Mouse (Mus musculus) kidney, adult 2 months (tissue): ENCODE data around the gene Arl9.

Experiments used
- CTCF ChIP-seq: fragments of 200-500 bp; conservative IDR thresholded peaks from 2 replicates; pipeline ENCODE4 v1.5.1; 2011; ENCODE audit warnings: low read depth, mild to moderate bottlenecking, control low read depth, low read length, moderate library complexity, mixed read lengths; ENCODE audit not compliant: insufficient read depth, insufficient read length
- POLR2A ChIP-seq: fragments of 200-500 bp; IDR thresholded peaks from one replicate; pipeline ENCODE4 v1.6.1; 2011; ENCODE audit warnings: low read depth, low read length, control low read depth

GRCm38 (mm10) chr5:76984015-76984414, 19.8 kb upstream of the Arl9 start:
- TF ChIP-seq POLR2A (no peak), CTCF (no peak)
